Mouse (Mus musculus) forelimb bud, embryonic 11.5 days (tissue): Measurements from ENCODE around the gene Hspa1b.
"Not testable (repeated sequence)": the region's sequence is repeated elsewhere in the genome, so short reads cannot be mapped to it uniquely, and the experiment has no call there.

Experiments
- DNase-seq: peaks from one replicate; pipeline ENCODE4 v3.0.0-alpha.2; 2012; ENCODE audit warnings: low read depth, low spot score

Gene Hspa1b

DNA sequence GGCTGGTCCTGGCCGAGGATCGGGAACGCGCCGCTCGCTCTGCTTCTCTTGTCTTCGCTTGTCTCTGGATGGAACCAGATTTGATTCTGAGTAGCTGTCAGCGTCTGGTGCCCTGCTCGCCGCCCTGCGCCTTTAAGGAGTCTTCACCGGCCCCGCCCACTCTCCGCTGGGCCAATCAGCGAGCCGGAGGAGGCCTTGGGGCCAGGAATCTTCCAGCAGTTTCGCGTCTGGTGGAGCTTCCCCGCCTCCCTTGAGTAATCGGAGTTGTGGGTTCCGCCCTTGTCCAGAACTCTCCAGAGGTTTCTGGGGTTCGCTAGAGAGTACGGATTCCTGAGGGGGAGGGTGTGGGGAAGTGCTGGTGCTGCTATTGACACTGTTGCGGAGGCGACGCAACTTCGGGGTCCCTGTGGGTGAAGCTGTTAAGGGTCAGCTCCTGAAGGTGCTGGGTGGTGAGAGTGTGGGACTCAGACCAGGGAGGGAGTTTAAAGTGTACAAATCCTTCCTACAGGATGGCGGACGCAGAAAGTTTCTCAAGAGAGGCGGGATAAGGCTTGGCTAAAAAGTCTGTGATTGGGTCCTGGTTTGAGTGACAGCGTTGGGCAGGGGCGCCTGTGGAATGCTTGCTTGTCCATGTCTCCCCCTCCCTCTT is at the start of gene Hspa1b:
TSS of gene Hspa1b (minus strand) at position 109 of the 649 bp plus-strand sequence.
- peak; percentile 76 for DNase-seq

DNA sequence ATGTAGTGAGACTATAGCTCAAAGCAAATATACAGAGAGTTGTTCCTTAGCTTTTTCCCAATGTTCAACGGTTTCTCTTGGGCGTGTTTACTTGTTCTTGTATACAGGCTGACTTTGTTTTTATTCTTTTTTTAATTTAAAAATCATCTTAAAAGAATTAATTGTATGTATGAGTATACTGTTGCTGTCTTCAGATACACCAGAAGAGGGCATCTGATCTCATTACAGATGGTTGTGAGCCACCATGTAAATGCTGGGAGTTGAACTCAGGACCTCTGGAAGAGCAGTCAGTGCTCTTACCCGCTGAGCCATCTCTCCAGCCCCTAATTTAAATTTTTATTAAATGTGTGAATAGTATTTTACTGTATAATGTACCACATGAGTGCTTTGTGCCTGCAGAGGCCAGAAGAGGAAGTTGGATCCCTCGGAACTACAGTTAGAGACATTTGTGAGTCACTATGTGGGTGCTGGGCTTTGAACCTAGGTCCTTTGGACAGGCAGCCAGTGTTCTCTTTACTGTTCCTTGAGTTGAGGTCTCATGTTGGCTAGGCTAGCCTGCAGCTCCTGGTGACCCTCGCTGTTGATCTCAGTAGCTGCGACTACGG is 48.5 kb upstream of the Hspa1b start:
- no peak for DNase-seq

DNA sequence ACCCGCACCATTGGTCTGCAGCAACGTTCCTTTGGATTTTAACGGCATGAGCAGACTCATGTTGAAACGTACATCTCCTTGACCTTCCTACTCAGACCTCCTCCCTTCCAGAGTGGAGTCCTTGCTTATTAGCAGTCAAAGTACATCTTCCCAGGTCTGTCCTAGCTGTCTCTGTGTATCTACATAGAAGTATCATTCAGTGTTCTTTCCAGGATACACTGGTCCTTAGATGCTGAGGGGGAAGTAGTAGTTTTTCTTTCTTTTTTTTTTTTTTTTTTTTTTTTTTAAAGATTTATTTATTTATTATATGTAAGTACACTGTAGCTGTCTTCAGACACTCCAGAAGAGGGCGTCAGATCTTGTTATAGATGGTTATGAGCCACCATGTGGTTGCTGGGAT is 46.9 kb upstream of the Hspa1b start:
- not testable (repeated sequence) for DNase-seq

DNA sequence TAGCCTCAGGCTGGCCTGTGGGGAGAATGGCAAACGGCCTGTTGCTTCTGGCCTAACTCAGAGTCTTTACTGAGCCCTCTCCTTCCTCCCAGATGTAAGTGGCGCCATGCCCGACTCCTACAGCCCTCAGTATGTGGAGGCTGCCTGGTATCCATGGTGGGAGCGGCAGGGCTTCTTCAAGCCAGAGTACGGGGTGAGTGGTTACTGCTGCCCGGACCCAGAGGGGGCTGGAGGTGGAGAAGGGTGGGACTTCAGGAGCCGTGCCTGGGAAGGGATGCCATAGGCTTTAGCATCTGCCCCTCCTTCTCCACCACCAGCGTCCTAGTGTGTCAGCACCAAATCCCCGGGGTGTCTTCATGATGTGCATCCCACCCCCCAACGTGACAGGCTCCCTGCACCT is 46.1 kb upstream of the Hspa1b start:
- no peak for DNase-seq

DNA sequence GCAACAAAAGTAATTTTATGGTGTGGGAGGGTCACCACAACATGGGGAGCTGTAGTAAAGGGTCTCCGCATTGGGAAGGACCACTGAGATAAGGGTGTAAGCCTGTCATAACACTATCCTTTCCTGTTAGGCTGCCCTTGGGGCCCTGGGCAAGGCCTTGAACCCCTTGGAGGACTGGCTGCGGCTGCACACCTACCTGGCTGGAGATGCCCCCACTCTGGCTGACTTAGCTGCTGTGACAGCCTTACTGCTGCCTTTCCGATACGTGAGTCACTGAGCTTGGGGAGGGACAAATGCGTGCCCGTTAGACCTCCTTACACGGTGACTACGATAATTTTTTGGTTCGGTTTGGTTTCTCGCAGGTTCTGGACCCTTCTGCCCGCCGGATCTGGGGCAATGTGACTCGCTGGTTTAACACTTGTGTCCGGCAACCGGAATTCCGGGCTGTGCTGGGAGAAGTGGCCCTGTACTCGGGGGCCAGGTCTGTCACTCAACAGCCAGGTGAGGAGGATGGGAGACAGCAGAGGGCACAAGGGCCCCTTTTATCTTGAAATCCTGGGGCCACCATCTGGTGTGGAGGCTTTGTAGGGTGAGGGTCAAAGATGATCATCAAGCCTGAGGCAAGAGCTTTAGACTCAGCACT is 45.2 kb upstream of the Hspa1b start:
- DNase-seq, result no peak

DNA sequence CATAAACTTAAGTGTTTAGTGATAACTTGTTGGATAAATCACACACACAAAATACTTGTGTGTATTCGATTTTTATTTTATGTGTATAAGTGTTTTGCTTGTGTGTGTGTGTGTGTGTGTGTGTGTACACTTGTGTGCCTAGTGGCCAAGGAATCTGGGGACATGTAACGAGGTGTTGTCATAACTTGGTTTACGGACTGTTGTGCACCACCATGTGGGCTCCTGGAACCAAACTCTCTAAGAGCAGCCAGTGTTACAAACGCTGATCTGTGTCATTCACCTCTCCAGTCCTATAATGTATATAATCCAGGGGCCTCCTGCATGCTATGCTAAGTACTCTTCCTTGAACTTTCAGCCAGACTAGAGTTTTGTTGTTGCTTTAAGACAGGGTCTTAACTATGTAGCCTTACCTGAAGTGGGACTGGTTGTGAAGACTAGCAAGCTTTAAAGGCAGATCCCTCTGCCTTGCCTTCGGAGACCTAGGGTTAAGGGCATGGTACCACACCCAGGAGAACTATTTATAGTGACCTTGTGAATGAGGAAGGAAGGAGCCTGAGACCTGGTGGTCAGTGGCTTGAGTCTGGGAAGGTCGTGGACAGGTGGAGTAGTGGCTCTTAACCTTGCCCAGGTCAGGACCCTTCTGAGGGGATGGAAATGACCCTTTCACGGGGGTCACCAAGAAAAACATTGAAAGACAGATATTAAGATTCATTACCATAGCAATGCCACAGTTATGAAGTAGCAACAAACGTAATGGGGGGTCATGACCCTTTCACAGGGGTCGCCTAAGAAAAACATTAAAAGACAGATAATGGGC is 44.2 kb upstream of the Hspa1b start:
- no peak for DNase-seq

DNA sequence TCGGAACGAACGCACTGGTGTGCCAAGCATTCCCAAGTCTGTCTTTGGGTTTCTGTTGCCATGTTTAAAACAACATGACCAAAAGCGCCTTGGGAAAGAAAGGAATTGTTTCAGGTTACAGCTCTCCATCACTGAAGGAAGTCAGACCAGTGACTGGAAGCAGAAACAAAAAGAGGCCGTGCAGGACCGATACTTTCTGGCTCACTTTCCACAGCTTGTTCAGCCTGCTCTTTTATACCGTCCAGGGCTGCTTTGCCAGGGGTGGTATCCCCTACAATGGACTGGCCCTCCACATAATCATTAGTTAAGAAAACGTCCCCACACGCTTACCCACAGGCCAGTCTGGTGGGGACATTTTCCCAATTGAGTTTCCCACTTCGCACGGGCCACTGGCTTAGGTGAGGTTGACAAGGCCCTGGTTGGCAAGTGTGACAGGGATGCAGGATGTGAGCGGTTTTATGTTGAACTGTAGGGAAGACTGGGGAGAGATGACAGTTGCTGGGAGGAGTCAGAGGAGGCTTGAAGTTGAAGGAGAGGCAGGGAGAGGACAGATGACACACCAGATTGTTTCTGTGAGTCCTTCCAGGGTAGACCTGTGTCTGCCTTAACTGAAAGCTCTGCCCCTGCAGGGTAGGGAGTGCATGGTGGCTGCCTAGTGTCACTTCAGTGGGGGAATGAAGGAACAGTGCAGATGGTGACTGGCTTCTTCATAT is 43.3 kb upstream of the Hspa1b start:
- DNase-seq, result no peak

DNA sequence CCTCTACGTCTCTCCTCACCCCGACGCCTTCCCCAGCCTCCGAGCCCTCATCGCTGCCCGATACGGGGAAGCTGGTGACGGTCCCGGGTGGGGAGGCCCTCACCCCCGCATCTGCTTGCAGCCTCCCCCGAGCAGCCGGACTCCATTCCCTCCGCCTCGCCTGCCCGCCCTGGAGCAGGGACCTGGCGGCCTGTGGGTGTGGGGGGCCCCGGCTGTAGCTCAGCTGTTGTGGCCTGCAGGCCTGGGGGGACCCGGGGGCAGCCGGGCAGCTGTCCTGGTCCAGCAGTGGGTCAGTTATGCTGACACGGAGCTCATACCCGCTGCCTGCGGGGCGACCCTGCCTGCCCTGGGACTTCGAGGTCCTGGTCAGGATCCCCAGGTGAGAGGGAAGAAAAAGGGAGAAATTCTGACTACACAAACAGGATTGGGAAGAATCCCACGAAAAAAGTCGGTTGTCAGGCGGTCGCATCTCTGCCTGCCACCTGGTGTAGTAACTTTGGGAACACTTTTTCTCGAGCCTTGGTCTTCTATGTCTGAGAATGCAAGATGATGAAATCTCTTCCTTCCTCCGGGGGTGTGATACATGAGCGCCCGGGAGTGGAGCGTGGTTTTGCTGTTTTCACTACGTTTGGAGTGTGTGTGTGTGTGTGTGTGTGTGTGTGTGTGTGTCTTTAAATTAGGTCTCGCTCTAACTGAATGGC is 42.6 kb upstream of the Hspa1b start:
- no peak for DNase-seq

DNA sequence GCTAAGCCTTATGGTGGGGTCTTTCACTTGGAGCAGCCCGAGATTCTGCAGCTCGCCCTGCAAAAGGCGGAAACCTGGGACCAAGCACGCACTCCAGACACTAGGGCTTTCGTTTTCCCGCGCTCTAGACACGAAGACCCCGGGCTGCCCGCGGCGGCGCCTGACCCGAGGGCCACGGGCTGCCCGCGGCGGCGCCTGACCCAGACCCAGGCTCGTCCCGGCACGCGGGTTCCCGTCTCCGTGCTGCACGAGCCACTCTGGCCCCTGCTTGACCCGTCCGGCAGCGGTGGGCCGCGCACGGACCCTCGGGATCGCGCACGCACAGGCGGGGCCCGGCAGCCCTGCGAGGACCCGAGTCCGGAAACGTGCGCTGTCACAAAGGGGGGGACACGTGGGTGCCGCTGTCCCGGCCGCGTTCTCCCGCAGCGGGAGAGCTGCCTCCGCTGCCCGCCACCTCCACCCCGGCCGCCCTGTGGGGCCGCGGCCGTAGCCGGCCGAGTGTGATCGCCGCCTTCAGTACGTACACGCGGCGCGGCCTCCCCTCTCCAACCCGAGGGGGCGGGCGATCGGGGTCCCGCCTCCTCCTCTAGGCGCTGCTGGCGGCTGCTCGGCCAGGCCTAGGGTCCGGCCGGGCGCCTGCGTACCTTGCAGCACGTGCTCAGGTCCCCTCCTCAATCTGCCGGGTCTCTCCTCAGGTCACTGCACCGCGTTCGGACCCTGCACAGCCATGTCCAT is 41.8 kb upstream of the Hspa1b start, which contains the start of gene Vars:
TSS of gene Vars (plus strand) at position 271 of the 735 bp plus-strand sequence.
- DNase-seq, result peak; percentile 87

DNA sequence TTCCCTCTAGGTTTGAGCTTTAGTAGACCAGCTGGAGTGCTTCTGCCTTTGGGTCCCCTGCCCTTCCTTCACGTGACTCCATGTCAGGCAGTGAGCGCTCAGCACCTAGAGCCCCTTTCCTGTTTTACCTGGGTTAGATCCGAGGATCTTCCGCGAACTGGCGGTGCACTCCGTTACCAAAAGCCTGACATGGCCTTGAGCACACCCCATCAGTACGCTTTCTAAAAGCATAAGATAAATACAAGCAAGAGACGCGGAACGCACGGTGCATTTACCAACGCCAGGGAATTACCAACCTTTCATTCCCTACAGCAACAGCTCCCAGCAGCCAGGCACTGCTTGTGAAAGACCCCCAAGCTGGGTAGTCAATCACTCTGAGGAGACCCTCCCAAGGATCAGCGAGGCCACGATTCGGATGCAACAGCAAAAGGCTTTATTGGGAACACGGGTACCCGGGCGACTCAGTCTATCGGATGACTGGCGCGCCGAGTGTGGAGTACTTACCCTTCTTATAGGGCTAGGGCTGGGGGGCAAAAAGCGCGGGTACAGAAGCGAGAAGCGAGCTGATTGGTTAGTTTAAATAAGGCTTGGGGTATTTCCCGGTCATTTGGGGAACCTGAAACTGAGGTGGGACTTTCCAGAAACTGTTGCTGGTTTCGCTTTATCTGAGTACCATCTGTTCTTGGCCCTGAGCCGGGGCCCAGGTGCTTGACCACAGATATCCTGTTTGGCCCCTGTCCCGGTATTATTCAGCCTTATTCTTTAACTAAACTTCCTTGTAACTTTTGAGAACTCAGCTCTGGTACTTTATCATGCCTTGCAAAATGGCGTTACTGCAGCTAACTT is 41.1 kb upstream of the Hspa1b start:
- peak; percentile 16 for DNase-seq

DNA sequence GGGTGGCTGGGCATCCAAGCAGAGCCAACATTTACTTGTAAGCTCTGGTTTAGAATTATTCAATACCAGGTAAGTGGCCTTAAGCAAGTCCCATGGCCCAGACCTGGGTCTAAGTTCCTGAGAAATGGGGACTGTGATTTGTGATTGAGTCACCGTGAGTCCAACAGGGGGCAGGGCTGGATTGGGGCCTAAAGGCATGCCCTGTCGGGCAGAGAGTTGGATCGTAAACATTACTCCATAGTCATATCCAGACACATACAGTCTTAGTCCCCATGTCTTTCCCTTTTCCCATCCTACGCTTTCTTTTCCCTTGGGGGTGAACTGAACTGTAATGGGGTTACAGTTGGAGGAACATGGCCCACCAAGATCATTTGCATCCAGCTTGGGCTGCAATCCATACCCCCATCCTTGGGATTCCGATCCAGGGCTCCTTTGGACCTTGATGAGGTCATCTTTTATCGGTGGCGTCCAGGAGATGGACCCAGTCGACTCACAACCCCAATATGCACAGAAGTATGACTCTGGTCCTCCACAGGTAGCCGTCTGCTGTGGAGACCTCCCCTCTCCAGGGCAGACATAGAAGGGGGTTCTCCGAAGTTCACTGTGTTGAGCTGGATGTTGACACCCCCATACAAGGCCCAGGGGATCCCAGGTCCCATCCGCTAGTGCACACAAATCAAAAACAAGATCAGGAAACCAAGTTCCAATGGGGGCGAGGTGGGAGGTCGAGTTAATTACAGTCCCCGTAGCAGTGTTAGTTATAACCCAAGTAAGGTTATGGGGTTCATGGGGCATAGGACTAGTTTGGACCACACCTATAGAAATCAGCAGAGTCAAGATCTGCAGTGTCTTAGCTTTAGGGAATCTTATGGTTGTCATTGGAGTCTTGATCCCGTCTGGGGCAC is 39.7 kb upstream of the Hspa1b start:
- no peak for DNase-seq

DNA sequence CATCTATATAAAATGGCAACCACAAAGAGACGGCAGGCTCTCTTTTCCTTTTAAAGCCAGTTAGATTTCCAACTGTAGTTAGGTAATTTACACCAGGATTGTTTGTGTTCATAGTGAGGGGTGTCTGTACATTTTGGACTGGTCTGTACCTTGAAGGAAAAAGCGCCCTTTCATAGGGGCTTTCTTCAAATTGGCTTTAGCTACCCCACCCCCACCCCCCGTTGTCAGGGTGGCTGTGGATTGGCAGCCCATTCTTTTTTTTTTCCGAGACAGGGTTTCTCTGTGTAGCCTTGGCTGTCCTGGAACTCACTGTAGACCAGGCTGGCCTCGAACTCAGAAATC is 38.1 kb upstream of the Hspa1b start:
- no peak for DNase-seq

DNA sequence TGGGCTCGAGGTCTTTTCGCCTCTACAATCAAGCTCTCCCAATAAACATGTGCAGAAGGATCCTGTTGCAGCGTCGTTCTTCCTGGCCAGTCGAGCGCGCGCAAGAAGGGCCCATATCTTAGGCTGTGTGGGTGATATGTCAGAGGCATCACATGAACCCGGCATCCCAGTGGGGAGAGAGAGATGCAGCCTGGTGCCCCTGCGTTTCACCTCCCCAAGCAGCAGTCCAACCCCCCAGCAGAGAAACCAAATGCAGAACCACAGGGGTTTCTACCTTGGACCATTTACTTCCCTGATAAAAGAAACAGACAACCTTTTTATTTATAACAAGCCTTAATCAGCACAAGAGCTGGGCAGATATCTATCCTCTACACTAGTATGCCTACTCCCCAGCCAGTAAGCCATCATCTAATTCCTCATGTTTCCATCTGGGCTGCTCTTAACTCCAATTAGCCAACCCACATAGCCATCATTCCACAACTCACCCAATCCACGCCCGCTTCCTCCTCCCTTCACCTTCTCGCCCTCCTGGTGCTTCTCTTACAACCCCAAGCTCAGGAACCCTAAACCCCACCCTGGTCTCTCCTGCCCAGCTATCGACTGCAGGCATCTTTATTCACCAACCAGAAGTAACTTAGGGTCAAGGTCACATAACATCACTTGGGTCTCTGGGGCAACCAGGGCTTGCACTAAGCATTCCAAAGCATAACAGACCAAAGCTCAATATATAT is 37.5 kb upstream of the Hspa1b start:
- DNase-seq, result no peak

DNA sequence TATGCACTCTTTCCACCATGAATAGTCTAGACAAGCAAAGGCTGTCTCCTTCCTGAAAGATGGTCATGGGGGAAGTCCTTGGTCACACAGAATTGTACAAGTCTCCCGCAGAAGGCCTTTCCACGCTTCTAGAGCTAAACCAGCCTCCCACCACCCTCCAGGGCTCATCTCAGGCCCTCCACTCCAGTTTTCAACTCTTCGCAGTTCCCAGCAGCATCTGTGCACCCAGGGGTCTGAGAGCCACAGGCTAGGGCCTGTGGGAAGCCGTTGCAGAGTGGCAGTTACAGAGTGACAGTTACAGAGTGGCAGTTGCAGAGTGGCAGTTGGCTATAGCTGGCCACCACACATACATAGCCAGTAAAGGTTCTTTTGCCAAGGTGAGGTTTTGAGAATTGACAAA is 36.9 kb upstream of the Hspa1b start:
- DNase-seq, result not testable (repeated sequence)

DNA sequence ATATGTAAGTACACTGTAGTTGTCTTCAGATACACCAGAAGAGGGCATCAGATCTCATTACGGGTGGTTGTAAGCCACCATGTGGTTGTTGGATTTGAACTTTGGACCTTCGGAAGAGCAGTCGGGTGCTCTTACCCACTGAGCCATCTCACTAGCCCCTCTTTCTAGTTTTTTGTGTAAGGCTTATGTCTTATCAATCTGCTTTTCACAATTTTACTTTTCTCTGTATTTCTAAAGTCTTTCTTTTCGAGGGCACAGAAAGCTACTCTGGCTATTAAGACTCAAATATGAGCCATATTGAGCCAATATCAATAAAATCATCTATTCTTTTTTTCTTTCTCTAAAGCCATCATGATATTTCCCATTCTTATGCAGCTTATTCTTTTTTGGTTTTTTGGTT is 36.2 kb upstream of the Hspa1b start:
- not testable (repeated sequence) for DNase-seq

DNA sequence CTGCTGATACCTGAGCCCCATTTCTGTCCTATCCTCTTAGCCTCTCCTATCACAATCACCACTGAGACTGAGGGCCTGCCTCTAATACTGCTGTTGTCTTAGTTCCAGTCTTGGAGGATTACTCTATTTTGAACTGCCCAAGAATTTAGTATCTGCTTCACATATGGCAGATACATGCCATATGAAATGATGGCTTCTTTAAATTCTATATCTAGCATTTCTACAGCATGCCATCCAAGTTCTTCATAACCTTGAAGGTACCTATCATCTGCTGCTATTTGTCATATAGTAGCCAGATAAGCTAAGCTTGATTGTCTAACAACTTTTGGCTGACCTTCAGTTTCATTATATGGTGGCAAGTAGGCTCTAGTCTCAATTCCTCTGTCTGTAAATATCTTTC is 35.7 kb upstream of the Hspa1b start:
- DNase-seq, result no peak

DNA sequence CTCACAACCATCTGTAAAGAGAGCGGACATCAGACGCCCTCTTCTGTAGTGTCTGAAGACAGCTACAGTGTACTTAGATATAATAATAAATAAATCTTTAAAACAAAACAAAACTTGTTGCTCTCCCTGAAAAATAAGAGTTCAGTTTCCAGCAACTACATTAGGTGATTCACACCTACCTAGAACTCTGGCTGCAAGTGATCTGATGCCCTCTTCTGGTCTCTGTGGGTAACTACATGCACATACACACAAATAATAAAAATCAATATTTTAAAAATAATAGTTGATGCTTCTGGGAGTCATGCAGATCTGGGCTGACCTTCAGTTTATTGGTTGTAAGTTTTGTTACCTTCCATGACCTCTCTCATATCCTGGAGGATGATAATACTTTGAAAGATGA is 25.2 kb upstream of the Hspa1b start:
- peak; percentile 49 for DNase-seq

DNA sequence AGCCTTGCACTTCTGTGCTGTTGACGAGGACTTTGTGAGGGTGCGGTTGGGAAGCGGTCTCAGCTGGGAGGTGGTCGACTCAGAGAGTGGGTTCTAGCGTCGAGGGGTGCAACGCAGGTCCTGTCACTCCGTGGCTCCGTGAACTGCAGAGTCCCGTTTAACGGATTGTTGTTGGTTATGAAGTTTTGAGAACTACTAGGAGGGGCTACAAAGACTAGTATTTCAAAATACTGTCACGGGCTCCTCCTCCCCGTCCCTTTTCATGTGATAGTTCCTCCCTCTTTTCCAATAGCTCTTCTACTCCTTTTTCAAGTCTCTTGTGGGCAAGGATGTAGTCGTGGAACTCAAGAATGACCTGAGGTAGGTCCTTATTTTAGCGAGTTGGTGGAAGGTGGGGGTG is 23.3 kb upstream of the Hspa1b start:
- DNase-seq, result no peak
